Mouse (Mus musculus) embryonic facial prominence, embryonic 11.5 days (tissue): ENCODE data around the gene Rdh5. TPM values are rescaled to one million over a fixed set of nuclear protein-coding genes. Genes with fewer than 3 reads are reported as not detected.

Experiments used
- ATAC-seq: fragments of 200-750 bp; cut with Nextera tagmentation; replicated peaks from 2 replicates; pipeline ENCODE4 v1.8.0; 2017; ENCODE audit warnings: low read depth; ENCODE audit not compliant: insufficient number of reproducible peaks, low FRiP score, low TSS enrichment
- DNase-seq: peaks from one replicate; pipeline ENCODE4 v3.0.0-alpha.2; 2015; ENCODE audit warnings: low spot score
- H3K27ac ChIP-seq: fragments of 300-500 bp; sonication (generic); replicated peaks from 2 replicates; pipeline ENCODE4 v1.5.1; 2014; ENCODE audit warnings: mild to moderate bottlenecking, low read depth, low read length, control low read depth
- H3K27me3 ChIP-seq: fragments of 300-500 bp; sonication (generic); 2 replicates; pipeline ENCODE4 v1.6.1; 2014; ENCODE audit warnings: mild to moderate bottlenecking, low read length, moderate library complexity, mixed read lengths; ENCODE audit not compliant: control insufficient read depth, insufficient read depth
- H3K36me3 ChIP-seq: fragments of 300-500 bp; sonication (generic); replicated peaks from 2 replicates; pipeline ENCODE4 v1.6.1; 2014; ENCODE audit warnings: low read depth, mild to moderate bottlenecking, low read length, moderate library complexity, mixed read lengths; ENCODE audit not compliant: control insufficient read depth, insufficient read depth
- H3K4me1 ChIP-seq: fragments of 300-500 bp; sonication (generic); 2 replicates; pipeline ENCODE4 v1.6.1; 2014; ENCODE audit warnings: low read length, mixed read lengths; ENCODE audit not compliant: control insufficient read depth, insufficient read depth
- H3K4me2 ChIP-seq: fragments of 300-500 bp; sonication (generic); 2 replicates; pipeline ENCODE4 v1.6.1; 2014; ENCODE audit warnings: low read depth, mild to moderate bottlenecking, control low read depth, low read length, moderate library complexity
- H3K4me3 ChIP-seq: fragments of 300-500 bp; sonication (generic); 2 replicates; pipeline ENCODE4 v1.5.1; 2014; ENCODE audit warnings: low read depth, low read length, control low read depth
- H3K9ac ChIP-seq: fragments of 300-500 bp; sonication (generic); replicated peaks from 2 replicates; pipeline ENCODE4 v1.6.1; 2014; ENCODE audit warnings: mild to moderate bottlenecking, control low read depth, low read length
- H3K9me3 ChIP-seq: fragments of 300-500 bp; sonication (generic); replicated peaks from 2 replicates; pipeline ENCODE4 v1.6.1; 2016; ENCODE audit warnings: mild to moderate bottlenecking, low read length, inconsistent platforms, mixed read lengths; ENCODE audit not compliant: control insufficient read depth
- WGBS: fragments of 180-500 bp; shearing (Covaris S2); extraction: QIAGEN DNeasy Blood & Tissue Kit; methylation state at CpG from one replicate; pipeline ENCODE4 v1.1.7; 2014; 5-methylcytosine and 5-hydroxymethylcytosine counted together
- polyA plus RNA-seq: library from polyadenylated mRNA; unstranded; fragments of >200 nt; fragmentation: Nextera tagmentation; extraction: Ambion mirVana; gene quantifications from 2 replicates; pipeline ENCODE4 v1.2.1, GENCODE M21; 2014

The Rdh5 gene
- polyA plus RNA-seq, 1 experiment from 2014 or later = 9.2 TPM

DNA sequence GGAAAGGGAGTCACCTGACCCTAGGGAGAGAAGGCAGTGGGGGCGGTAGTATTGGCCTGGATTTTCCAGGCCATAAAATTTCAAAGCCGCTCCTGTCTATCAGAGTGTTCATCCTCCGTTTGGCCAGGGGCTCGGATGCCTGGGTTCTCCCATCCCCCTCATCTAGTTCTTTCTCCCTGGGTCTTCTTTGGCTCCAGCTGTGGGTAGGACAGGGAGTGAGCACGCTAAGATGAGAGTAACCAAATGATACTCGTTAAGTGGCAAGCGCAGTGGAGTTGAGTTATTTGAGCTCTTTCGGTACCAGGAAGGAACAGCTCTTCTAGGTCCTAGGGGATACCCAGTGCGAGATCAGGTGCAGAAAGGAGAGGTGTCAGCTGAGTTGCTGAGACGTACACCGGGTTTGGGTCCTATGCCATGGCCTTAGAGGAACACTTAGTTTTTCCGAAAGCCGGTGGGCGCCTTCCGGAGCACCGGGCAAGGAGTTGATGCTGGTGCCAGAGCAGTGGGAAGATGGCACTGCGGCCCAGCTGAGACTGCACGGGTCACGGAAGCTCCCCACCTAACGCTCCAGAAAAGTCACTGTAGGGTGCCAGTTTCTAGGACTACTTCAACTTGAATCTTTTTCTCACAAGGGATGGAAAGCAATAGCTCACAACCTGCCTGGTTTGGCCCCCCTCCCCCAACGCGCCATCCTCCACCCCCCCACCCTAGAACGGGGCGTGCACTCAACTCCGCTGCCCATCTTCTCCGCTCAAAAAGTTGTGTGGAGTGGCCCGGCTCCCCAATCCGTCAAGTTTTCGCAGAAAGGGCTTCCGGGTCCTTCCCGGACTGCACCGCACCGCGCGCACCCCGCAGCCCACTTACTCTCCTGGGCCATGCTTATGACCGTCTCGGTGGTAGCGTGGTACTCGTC is 32.0 kb downstream of the Rdh5 start:
- no peak for ATAC-seq
- Histone ChIP-seq H3K4me3 (peak overlapping the region; percentile 71), H3K36me3 (peaks cover 3% of the 10 kb centered on the region), H3K27me3 (no peaks in the 10 kb centered on the region), H3K4me1 (no peaks in the 10 kb centered on the region), H3K9ac (peak overlapping the region; percentile 82), H3K9me3 (no peaks in the 10 kb centered on the region), H3K4me2 (peak overlapping the region; percentile 72), H3K27ac (peak overlapping the region; percentile 90)
- WGBS = under 1% methylated on average over 40 of the region's 40 CpGs
- peak; percentile 23 for DNase-seq

DNA sequence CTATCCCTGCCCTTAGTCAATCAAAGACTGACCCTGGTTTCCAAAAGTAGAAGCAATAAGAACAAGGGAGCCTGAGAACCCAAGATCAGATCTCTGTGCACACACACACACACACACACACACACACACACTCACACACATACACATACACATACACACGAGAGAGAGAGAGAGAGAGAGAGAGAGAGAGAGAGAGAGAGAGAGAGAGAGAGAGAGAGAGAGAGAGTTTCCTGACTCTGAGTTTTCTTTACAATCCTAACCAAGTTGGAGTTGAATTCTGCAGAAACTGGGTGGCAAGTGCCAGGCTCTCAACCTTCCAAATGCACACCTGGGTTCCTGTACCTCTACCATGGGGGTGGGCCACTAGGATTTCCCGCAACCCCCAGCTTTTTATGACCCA is 32.8 kb downstream of the Rdh5 start:
- 8% methylated on average over 1 of the region's 2 CpGs for WGBS
- Histone ChIP-seq H3K4me3 (peak overlapping the region; percentile 71), H3K9ac (peak overlapping the region; percentile 82), H3K27ac (no peak overlapping the region; the same call in 1 of the 2 replicates), H3K4me2 (peak overlapping the region; percentile 72), H3K9me3 (no peaks in the 10 kb centered on the region), H3K36me3 (peaks cover 6% of the 10 kb centered on the region), H3K4me1 (no peaks in the 10 kb centered on the region), H3K27me3 (no peaks in the 10 kb centered on the region)
- DNase-seq = no peak
- no peak for ATAC-seq

DNA sequence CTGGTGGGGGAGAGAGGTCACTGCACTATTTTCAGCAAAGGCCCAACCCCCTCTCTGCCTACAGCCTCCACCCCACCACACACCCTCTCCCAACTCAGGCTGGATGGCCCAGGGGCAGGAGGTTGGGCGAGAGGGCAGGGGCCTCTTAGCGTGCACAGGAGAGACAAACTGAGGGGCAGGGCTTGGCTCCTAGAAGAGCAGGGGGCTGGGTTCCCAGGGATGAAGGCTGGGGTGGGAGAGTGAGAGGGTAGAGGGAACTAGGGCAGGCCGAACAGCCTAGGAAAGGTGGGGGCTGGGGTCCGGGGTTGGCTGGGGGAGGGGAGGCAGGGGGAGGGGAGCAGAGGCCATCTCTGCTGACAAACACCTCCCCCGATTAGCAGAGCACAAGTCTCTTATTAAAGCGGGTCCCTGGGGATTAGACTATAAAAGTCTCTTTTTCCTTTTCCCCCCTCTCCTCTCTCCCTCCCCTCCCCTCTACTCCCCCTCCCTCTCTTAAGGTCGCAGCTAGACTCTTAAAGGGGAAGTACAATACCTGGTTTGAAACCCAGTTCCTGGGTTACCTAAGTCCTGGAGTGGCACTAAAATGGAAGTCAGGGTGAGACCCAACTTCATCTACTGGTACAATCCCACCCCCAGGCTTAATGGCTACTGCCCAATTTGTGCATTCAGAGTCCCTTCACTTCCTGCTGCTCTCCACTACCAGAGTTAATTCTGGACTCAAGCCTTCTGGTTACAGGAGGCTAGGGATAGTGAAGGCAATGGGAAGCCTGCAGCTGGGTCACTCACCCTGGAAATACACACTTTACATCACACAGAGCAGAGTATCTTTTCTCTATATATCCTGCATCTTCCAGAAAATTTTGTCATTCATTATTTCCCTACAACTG is 33.5 kb downstream of the Rdh5 start:
- Histone ChIP-seq H3K4me1 (no peaks in the 10 kb centered on the region), H3K9me3 (no peaks in the 10 kb centered on the region), H3K9ac (peak overlapping the region; percentile 37), H3K36me3 (peaks cover 8% of the 10 kb centered on the region), H3K4me2 (peak overlapping the region; percentile 72), H3K4me3 (peak overlapping the region; percentile 71), H3K27me3 (no peaks in the 10 kb centered on the region), H3K27ac (peak overlapping the region; percentile 77)
- DNase-seq (peak; percentile 88), ATAC-seq (peak; percentile 67)
- WGBS = 2% methylated on average over 7 of the region's 7 CpGs

DNA sequence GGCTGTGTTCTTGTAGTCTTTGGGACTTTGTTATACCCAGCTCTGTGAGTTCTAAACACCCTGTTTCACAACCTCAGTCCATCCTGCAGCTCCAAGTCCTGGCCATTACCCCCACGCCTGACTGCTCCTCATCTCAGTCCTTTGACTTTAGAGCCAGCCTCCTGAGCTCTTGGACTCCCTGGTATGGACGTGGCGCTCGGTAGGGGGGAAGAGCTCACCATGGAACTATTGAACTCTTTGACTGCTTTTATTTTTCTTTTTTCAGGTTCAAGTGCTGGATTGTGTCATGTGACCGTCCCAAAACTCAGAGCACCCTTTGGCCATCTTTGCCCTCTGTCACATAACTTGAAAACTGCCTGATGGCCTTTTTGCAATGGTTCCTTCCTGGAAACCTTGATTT is 40.6 kb downstream of the Rdh5 start:
- H3K9me3 ChIP-seq = no peaks in the 10 kb centered on the region
- DNase-seq (no peak), ATAC-seq (no peak)
- H3K9ac ChIP-seq = no peak overlapping the region
- no peak overlapping the region for H3K4me3 ChIP-seq
- H3K36me3 ChIP-seq = peaks cover 8% of the 10 kb centered on the region; the same call in 1 of the 2 replicates
- no peaks in the 10 kb centered on the region for H3K4me1 ChIP-seq
- no peak overlapping the region for H3K4me2 ChIP-seq
- H3K27me3 ChIP-seq = no peaks in the 10 kb centered on the region
- 81% methylated on average over 5 of the region's 5 CpGs for WGBS
- no peak overlapping the region for H3K27ac ChIP-seq

DNA sequence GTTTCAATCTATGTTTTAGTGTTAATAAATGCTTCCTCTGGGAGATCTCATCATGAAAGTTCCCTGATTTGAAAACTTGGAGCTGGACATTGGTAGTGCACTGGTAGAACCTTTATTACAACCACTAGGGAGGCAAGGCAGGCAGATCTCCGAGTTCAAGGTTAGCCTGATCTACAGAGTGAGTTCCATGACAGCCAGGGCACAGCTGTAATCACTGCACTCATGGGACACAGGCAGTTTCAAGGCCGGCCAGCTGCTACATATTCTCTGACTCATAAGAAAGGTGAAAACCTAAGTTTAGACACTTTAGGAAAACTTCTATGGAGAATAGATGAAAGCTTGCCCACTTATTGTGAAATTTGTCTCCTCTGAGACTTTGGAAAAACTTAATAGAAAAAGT is 43.9 kb downstream of the Rdh5 start:
- Histone ChIP-seq H3K4me1 (no peaks in the 10 kb centered on the region), H3K9me3 (no peaks in the 10 kb centered on the region), H3K4me2 (no peak overlapping the region), H3K9ac (no peak overlapping the region), H3K27me3 (no peaks in the 10 kb centered on the region), H3K4me3 (no peak overlapping the region), H3K36me3 (peaks cover 4% of the 10 kb centered on the region; the same call in 1 of the 2 replicates), H3K27ac (no peak overlapping the region)
- no peak for DNase-seq
- WGBS = 77% methylated on average over 2 of the region's 2 CpGs
- ATAC-seq = no peak

DNA sequence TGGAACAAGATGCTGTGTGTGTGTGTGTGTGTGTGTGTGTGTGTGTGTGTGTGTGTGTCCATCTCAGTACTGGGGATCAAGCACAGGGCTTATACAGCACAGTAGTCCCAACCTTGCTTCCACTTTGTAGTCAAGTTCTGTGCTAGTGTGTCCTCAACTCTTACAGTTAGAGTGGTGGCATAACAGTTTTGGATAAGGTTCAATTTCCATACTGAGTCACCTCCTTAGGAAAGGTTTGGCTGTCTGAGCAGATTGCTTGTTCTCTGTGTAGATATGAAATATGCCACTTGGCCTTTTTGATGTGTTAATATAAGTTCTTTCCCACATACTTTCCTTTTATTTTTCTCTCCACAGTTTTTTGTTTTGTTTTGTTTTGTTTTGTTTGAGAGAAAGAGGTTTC is 44.4 kb downstream of the Rdh5 start:
- no peak for ATAC-seq
- no peak overlapping the region for H3K4me3 ChIP-seq
- no peaks in the 10 kb centered on the region for H3K4me1 ChIP-seq
- H3K36me3 ChIP-seq = peaks cover 3% of the 10 kb centered on the region; the same call in 1 of the 2 replicates
- no peaks in the 10 kb centered on the region for H3K9me3 ChIP-seq
- H3K9ac ChIP-seq = no peak overlapping the region
- H3K4me2 ChIP-seq = no peak overlapping the region
- no peak for DNase-seq
- H3K27ac ChIP-seq = no peak overlapping the region
- H3K27me3 ChIP-seq = no peaks in the 10 kb centered on the region

DNA sequence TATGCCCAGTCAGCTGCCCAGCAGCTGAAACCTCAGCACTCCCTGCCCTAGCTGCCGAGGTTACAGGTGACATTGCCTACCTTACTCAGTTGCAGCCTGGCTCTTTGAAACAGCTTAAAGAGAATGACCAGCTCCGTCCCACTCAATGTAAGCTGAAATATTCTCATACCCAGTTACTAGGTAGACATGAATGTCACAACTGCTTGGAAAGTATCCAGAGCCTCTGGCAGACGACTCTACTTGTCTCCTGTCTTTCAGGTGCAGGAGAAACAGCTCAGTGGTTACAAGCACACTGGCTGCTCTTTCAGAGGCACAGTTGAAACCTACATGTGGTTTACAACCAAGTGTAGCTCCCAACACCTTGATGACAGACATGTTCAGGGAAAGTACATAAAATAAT is 52.3 kb downstream of the Rdh5 start:
- Histone ChIP-seq H3K9me3 (no peaks in the 10 kb centered on the region), H3K4me3 (no peak overlapping the region), H3K9ac (no peak overlapping the region), H3K27me3 (no peaks in the 10 kb centered on the region), H3K27ac (no peak overlapping the region), H3K36me3 (peaks cover 2% of the 10 kb centered on the region; the same call in 1 of the 2 replicates), H3K4me2 (no peak overlapping the region), H3K4me1 (no peaks in the 10 kb centered on the region)
- WGBS = 80% methylated on average over 3 of the region's 3 CpGs
- DNase-seq (no peak), ATAC-seq (no peak)
